Comparison of ENCODE assay signal across 12 mouse cellular contexts in genomic region chr7:139957958-139958357, GRCm38 (mm10). TPM values are rescaled to one million over a fixed set of nuclear protein-coding genes. Genes with fewer than 3 reads are reported as not detected.
A peak's percentile ranks its signal among the peaks of the same experiment; 100 is the strongest.
DNase-seq lines count a peak whose midpoint lies in the region; ATAC-seq lines count a peak whose summit lies in the region.
"Had no signal": no experiment of that assay in that cellular context is flagged by ENCODE, and none has a peak within 500 bp of the region (broad histone marks: within the 10 kb centered on the region; RNA-seq: fewer than 3 reads in every experiment).

No protein-coding gene starts in this region.

- H3K4me3 ChIP-seq in heart, embryonic 15.5 days: no peak overlapping the region
- no peak overlapping the region for H3K4me3 ChIP-seq in heart, embryonic 11.5 days (ENCODE audit: low read depth, low read length)
- no peak overlapping the region for H3K4me3 ChIP-seq in neural tube, embryonic 13.5 days
- H3K4me3 ChIP-seq in neural tube, embryonic 15.5 days (replicated peaks): no peak overlapping the region
- no peak overlapping the region for H3K4me3 ChIP-seq in embryonic facial prominence, embryonic 13.5 days
- no peak overlapping the region for H3K4me3 ChIP-seq in liver, embryonic 11.5 days (ENCODE audit: low read depth, low read length)
- H3K4me3 ChIP-seq: erythroblast, embryonic 14.5 days; limb, embryonic 12.5 days; neural tube, embryonic 12.5 days had no signal

- H3K9me3 ChIP-seq in heart, embryonic 15.5 days (replicated peaks): no peaks in the 10 kb centered on the region
- H3K9me3 ChIP-seq in heart, embryonic 11.5 days (replicated peaks; ENCODE audit: control insufficient read depth, low read length): no peaks in the 10 kb centered on the region
- no peaks in the 10 kb centered on the region for H3K9me3 ChIP-seq in neural tube, embryonic 13.5 days
- H3K9me3 ChIP-seq in neural tube, embryonic 15.5 days (replicated peaks): no peaks in the 10 kb centered on the region
- no peaks in the 10 kb centered on the region for H3K9me3 ChIP-seq in embryonic facial prominence, embryonic 13.5 days
- no peaks in the 10 kb centered on the region for H3K9me3 ChIP-seq in liver, embryonic 11.5 days (ENCODE audit: control insufficient read depth, low read length)
- H3K9me3 ChIP-seq: limb, embryonic 12.5 days; neural tube, embryonic 12.5 days had no signal

- H3K36me3 ChIP-seq in heart, embryonic 15.5 days: no peaks in the 10 kb centered on the region
- H3K36me3 ChIP-seq in heart, embryonic 11.5 days (ENCODE audit: control insufficient read depth, insufficient read depth, low read length): no peaks in the 10 kb centered on the region
- no peaks in the 10 kb centered on the region for H3K36me3 ChIP-seq in neural tube, embryonic 13.5 days
- no peaks in the 10 kb centered on the region for H3K36me3 ChIP-seq in neural tube, embryonic 15.5 days
- no peaks in the 10 kb centered on the region for H3K36me3 ChIP-seq in embryonic facial prominence, embryonic 13.5 days
- no peaks in the 10 kb centered on the region for H3K36me3 ChIP-seq in liver, embryonic 11.5 days (ENCODE audit: control insufficient read depth, insufficient read depth, low read length)
- H3K36me3 ChIP-seq: limb, embryonic 12.5 days; neural tube, embryonic 12.5 days had no signal

- H3K27ac ChIP-seq in heart, embryonic 15.5 days: no peak overlapping the region
- no peak overlapping the region for H3K27ac ChIP-seq in heart, embryonic 11.5 days (ENCODE audit: low read depth, low read length)
- H3K27ac ChIP-seq in neural tube, embryonic 13.5 days (replicated peaks): no peak overlapping the region
- H3K27ac ChIP-seq in neural tube, embryonic 15.5 days (replicated peaks): no peak overlapping the region
- no peak overlapping the region for H3K27ac ChIP-seq in embryonic facial prominence, embryonic 13.5 days
- H3K27ac ChIP-seq in liver, embryonic 11.5 days (ENCODE audit: low read depth, low read length): no peak overlapping the region
- H3K27ac ChIP-seq: limb, embryonic 12.5 days; neural tube, embryonic 12.5 days had no signal

- DNase-seq in testis, postnatal 14 days (ENCODE audit: low spot score): peak; percentile 86
- no peak for DNase-seq in liver, embryonic 11.5 days (ENCODE audit: low spot score)
- DNase-seq: cerebellum, postnatal 14 days; lung, adult 18-20 months had no signal

- H3K27me3 ChIP-seq in heart, embryonic 15.5 days: peaks cover 34% of the 10 kb centered on the region
- H3K27me3 ChIP-seq in heart, embryonic 11.5 days (ENCODE audit: control insufficient read depth, insufficient read depth, low read length): peaks cover 45% of the 10 kb centered on the region
- H3K27me3 ChIP-seq in neural tube, embryonic 13.5 days: peaks cover 18% of the 10 kb centered on the region
- H3K27me3 ChIP-seq in neural tube, embryonic 15.5 days (replicated peaks): 0 out of 2 replicates have a peak, but pooled peaks cover 4% of the 10 kb centered on the region
- peaks cover 13% of the 10 kb centered on the region for H3K27me3 ChIP-seq in embryonic facial prominence, embryonic 13.5 days
- H3K27me3 ChIP-seq in liver, embryonic 11.5 days (replicated peaks; ENCODE audit: control insufficient read depth, insufficient read depth, low read length): peaks cover 13% of the 10 kb centered on the region

- no peak overlapping the region for H3K9ac ChIP-seq in heart, embryonic 15.5 days
- no peak overlapping the region for H3K9ac ChIP-seq in heart, embryonic 11.5 days (ENCODE audit: low read depth, low read length)
- H3K9ac ChIP-seq in neural tube, embryonic 13.5 days: no peak overlapping the region
- no peak overlapping the region for H3K9ac ChIP-seq in neural tube, embryonic 15.5 days (replicated peaks)
- H3K9ac ChIP-seq in embryonic facial prominence, embryonic 13.5 days: peak overlapping the region; percentile 32; the same call in 1 of the 2 replicates
- H3K9ac ChIP-seq in liver, embryonic 11.5 days (ENCODE audit: low read depth, low read length): no peak overlapping the region
- H3K9ac ChIP-seq: limb, embryonic 12.5 days; neural tube, embryonic 12.5 days had no signal

- H3K4me1 ChIP-seq in heart, embryonic 15.5 days (replicated peaks): peaks cover 9% of the 10 kb centered on the region
- H3K4me1 ChIP-seq in heart, embryonic 11.5 days (ENCODE audit: control insufficient read depth, insufficient read depth, low read length): peaks cover 9% of the 10 kb centered on the region
- H3K4me1 ChIP-seq in neural tube, embryonic 13.5 days (replicated peaks): peaks cover 7% of the 10 kb centered on the region; the same call in 1 of the 2 replicates
- H3K4me1 ChIP-seq in neural tube, embryonic 15.5 days: no peaks in the 10 kb centered on the region
- no peaks in the 10 kb centered on the region for H3K4me1 ChIP-seq in embryonic facial prominence, embryonic 13.5 days
- H3K4me1 ChIP-seq in liver, embryonic 11.5 days (replicated peaks; ENCODE audit: control insufficient read depth, insufficient read depth, low read length): no peaks in the 10 kb centered on the region; the same call in 1 of the 2 replicates
- H3K4me1 ChIP-seq: limb, embryonic 12.5 days; neural tube, embryonic 12.5 days had no signal

- no peak overlapping the region for H3K4me2 ChIP-seq in heart, embryonic 15.5 days
- H3K4me2 ChIP-seq in heart, embryonic 11.5 days: no peak overlapping the region
- no peak overlapping the region for H3K4me2 ChIP-seq in neural tube, embryonic 13.5 days
- no peak overlapping the region for H3K4me2 ChIP-seq in neural tube, embryonic 15.5 days
- H3K4me2 ChIP-seq in embryonic facial prominence, embryonic 13.5 days: no peak overlapping the region
- no peak overlapping the region for H3K4me2 ChIP-seq in liver, embryonic 11.5 days
- H3K4me2 ChIP-seq: limb, embryonic 12.5 days; neural tube, embryonic 12.5 days had no signal

- WGBS in heart, embryonic 15.5 days: 19% methylated on average over 11 of the region's 11 CpGs
- 30% methylated on average over 11 of the region's 11 CpGs for WGBS in heart, embryonic 11.5 days (ENCODE audit: insufficient replicate concordance)
- 28% methylated on average over 11 of the region's 11 CpGs for WGBS in neural tube, embryonic 13.5 days
- 29% methylated on average over 11 of the region's 11 CpGs for WGBS in neural tube, embryonic 15.5 days
- WGBS in embryonic facial prominence, embryonic 13.5 days: 34% methylated on average over 11 of the region's 11 CpGs
- 30% methylated on average over 11 of the region's 11 CpGs for WGBS in liver, embryonic 11.5 days

- ATAC-seq in heart, embryonic 15.5 days (replicated peaks; ENCODE audit: insufficient number of reproducible peaks, insufficient read depth, low FRiP score, low read depth): peak; percentile 41; the same call in 1 of the 2 replicates
- no peak for ATAC-seq in heart, embryonic 11.5 days (replicated peaks; ENCODE audit: insufficient number of reproducible peaks, low FRiP score, low TSS enrichment)
- ATAC-seq in neural tube, embryonic 13.5 days (ENCODE audit: low read depth): 0 out of 2 replicates have a peak, but pooled peaks have one; percentile 47
- no peak for ATAC-seq in neural tube, embryonic 15.5 days (ENCODE audit: low FRiP score)
- ATAC-seq in embryonic facial prominence, embryonic 13.5 days (ENCODE audit: insufficient number of reproducible peaks, insufficient read depth, low FRiP score, low TSS enrichment, low read depth): no peak
- no peak for ATAC-seq in liver, embryonic 11.5 days (replicated peaks; ENCODE audit: low FRiP score)

RNA-seq across cellular contexts. Expression of gene Utf1, which starts 14.4 kb away (rescaled TPM):
- polyA plus RNA-seq in heart, embryonic 15.5 days (2015; fragmentation: Nextera tagmentation; extraction: Ambion mirVana): 0.60 TPM in 1 of 2 replicates, not detected in the other
- polyA plus RNA-seq in heart, embryonic 11.5 days (2014; fragmentation: Nextera tagmentation; extraction: Ambion mirVana): not detected in 2 replicates
- polyA plus RNA-seq in neural tube, embryonic 13.5 days (2015; fragmentation: Nextera tagmentation; extraction: Ambion mirVana): not detected in 2 replicates
- 1.6 TPM in 1 of 2 replicates, not detected in the other for polyA plus RNA-seq in neural tube, embryonic 15.5 days (2015; fragmentation: Nextera tagmentation; extraction: Ambion mirVana)
- 0.28 and 0.36 TPM in 2 replicates for polyA plus RNA-seq in embryonic facial prominence, embryonic 13.5 days (2015; fragmentation: Nextera tagmentation; extraction: Ambion mirVana)
- polyA plus RNA-seq in liver, embryonic 11.5 days (2014; fragmentation: Nextera tagmentation; extraction: Ambion mirVana): not detected in 2 replicates
- polyA plus RNA-seq: erythroblast, embryonic 14.5 days; neural tube, embryonic 12.5 days had no signal

RNA-seq across cellular contexts. Expression of gene 6430531B16Rik, which starts 20.6 kb away (rescaled TPM):
- 0.57 TPM in 1 of 2 replicates, not detected in the other for polyA plus RNA-seq in heart, embryonic 15.5 days (2015; fragmentation: Nextera tagmentation; extraction: Ambion mirVana)
- polyA plus RNA-seq in heart, embryonic 11.5 days (2014; fragmentation: Nextera tagmentation; extraction: Ambion mirVana): 0.21 and 0.29 TPM in 2 replicates
- polyA plus RNA-seq in neural tube, embryonic 13.5 days (2015; fragmentation: Nextera tagmentation; extraction: Ambion mirVana): 0.68 and 0.71 TPM in 2 replicates
- polyA plus RNA-seq in neural tube, embryonic 15.5 days (2015; fragmentation: Nextera tagmentation; extraction: Ambion mirVana): 0.82 and 1.2 TPM in 2 replicates
- polyA plus RNA-seq in embryonic facial prominence, embryonic 13.5 days (2015; fragmentation: Nextera tagmentation; extraction: Ambion mirVana): 0.85 and 1.1 TPM in 2 replicates
- not detected in 2 replicates for polyA plus RNA-seq in liver, embryonic 11.5 days (2014; fragmentation: Nextera tagmentation; extraction: Ambion mirVana)
- polyA plus RNA-seq: erythroblast, embryonic 14.5 days had no signal

RNA-seq across cellular contexts. Expression of gene Adam8, which starts 34.4 kb away (rescaled TPM):
- 1.3 and 3.1 TPM in 2 replicates for polyA plus RNA-seq in heart, embryonic 15.5 days (2015; fragmentation: Nextera tagmentation; extraction: Ambion mirVana)
- polyA plus RNA-seq in heart, embryonic 11.5 days (2014; fragmentation: Nextera tagmentation; extraction: Ambion mirVana): 1.0 and 1.4 TPM in 2 replicates
- 3.3 and 3.4 TPM in 2 replicates for polyA plus RNA-seq in neural tube, embryonic 13.5 days (2015; fragmentation: Nextera tagmentation; extraction: Ambion mirVana)
- 2.8 and 3.2 TPM in 2 replicates for polyA plus RNA-seq in neural tube, embryonic 15.5 days (2015; fragmentation: Nextera tagmentation; extraction: Ambion mirVana)
- polyA plus RNA-seq in embryonic facial prominence, embryonic 13.5 days (2015; fragmentation: Nextera tagmentation; extraction: Ambion mirVana): 2.4 and 3.3 TPM in 2 replicates
- polyA plus RNA-seq in liver, embryonic 11.5 days (2014; fragmentation: Nextera tagmentation; extraction: Ambion mirVana): 1.1 and 1.4 TPM in 2 replicates

Comparison
In these comparisons a context has a peak if more than half of its experiments do, and no peak if none do; other contexts are left out.
1. ATAC-seq: peak in heart, embryonic 15.5 days (single experiment) and neural tube, embryonic 13.5 days (single experiment); none in heart, embryonic 11.5 days (single experiment), neural tube, embryonic 15.5 days (single experiment), embryonic facial prominence, embryonic 13.5 days (single experiment) and liver, embryonic 11.5 days (single experiment).